Mouse (Mus musculus) central nervous system, embryonic 18 days (tissue): ENCODE results near the gene 1700001F09Rik. TPM values are rescaled to one million over a fixed set of nuclear protein-coding genes. Genes with fewer than 3 reads are reported as not detected.

Experiments
- polyA plus RNA-seq: library from polyadenylated mRNA; depleted of rRNA; stranded (reverse); fragments of >200 nt; gene quantifications from 2 replicates; pipeline ENCODE4 v1.2.3, GENCODE M21; 2012; rRNA removed

The 1700001F09Rik gene
- not detected in 2 replicates for polyA plus RNA-seq

DNA sequence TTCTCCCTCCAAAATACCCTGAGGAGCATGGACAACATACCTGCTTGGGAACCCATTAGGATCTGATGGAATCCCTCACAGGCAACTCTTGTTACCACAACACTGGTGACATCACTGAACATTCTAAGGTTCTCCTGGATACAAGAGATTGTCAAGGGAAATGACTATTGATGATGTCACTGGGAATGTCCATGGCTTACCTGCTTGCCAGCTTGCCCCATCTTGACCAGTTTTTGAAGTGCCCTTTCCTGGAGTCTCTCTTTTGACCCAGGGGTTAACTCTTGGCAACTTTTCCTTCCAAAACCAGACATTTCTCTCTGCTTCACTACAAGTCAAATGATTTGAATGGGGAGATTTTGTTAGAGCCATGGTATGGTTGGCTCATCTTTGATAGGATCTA is at the start of gene 1700001F09Rik:
TSS of gene 1700001F09Rik (minus strand) at position 101 of the 400 bp plus-strand sequence.

GRCm38 (mm10) chr14:43293503-43293902 is 54.1 kb downstream of the 1700001F09Rik start, which contains the start of gene Gm8127:
TSS of gene Gm8127 (minus strand) at chr14:43293832.

Other genes with a start within 250 kb of the 1700001F09Rik start
- gene Gm8104, start 247.2 kb downstream of the 1700001F09Rik start, polyA plus RNA-seq = 0.04 TPM in 1 of 2 replicates, not detected in the other
- gene Gm7233, start 167.9 kb downstream of the 1700001F09Rik start, polyA plus RNA-seq = 0.05 and 0.11 TPM in 2 replicates
- not detected in 2 replicates for gene Gm8122, start 112.5 kb downstream of the 1700001F09Rik start, polyA plus RNA-seq
- gene Gm8126, start 89.2 kb downstream of the 1700001F09Rik start, polyA plus RNA-seq = not detected in 2 replicates
- gene Gm9732, start 72.8 kb downstream of the 1700001F09Rik start, polyA plus RNA-seq = not detected in 2 replicates
- not detected in 2 replicates for gene Gm8127, start 54.0 kb downstream of the 1700001F09Rik start, polyA plus RNA-seq
- not detected in 2 replicates for gene Gm8138, start 68.5 kb upstream of the 1700001F09Rik start, polyA plus RNA-seq
- not detected in 2 replicates for gene Gm5799, start 195.8 kb upstream of the 1700001F09Rik start, polyA plus RNA-seq
- not detected in 2 replicates for gene Gm17654, start 231.3 kb upstream of the 1700001F09Rik start, polyA plus RNA-seq